Mouse (Mus musculus): ENCODE data around the gene Btbd35f29.
"Not testable (repeated sequence)": the region's sequence is repeated elsewhere in the genome, so short reads cannot be mapped to it uniquely, and the experiment has no call there.

The Btbd35f29 gene

DNA sequence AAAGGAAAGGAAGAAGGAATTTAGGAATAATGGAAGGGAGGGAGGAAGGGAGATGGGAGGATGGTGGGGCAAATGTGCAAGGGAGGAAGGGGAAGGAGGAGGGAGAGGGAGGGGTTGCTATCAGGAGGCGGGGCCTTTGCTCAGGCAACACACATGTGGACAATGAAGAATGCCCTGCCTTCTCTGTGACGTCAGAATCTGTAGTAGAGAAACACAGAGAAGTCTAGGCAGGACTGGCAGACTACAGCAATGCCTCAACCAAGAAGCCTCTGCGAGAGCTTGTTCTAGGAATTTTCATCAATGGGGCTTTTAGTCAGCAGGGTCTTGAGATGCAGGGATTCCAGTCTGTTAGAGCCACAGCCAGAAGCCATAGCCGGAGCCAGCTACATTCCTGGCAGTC lies at the start of gene Btbd35f29:
Gene Btbd35f29 (plus strand): TSS at position 301 of the 400 bp plus-strand sequence.
- not testable (repeated sequence) for DNase-seq

DNA sequence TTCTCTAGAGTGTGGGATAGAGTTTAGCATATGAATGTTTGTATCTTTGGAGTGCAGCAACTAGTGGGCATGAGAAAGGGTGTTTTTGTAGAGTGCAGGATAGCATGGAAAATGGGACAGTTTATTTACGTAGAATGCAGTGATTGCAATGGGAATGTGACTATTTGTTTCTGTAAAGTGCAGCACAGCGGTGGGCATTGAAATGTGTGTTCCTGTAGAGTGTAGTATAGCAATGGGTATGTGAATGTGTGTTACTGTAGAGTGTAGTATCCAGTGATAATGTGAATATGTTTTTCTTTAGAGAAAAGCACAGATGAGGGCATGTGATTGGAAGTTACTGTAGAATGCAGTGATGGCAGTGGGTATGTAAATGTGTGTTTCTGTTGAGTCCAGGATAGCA lies 23.9 kb downstream of the Btbd35f29 start:
- not testable (repeated sequence) for DNase-seq

DNA sequence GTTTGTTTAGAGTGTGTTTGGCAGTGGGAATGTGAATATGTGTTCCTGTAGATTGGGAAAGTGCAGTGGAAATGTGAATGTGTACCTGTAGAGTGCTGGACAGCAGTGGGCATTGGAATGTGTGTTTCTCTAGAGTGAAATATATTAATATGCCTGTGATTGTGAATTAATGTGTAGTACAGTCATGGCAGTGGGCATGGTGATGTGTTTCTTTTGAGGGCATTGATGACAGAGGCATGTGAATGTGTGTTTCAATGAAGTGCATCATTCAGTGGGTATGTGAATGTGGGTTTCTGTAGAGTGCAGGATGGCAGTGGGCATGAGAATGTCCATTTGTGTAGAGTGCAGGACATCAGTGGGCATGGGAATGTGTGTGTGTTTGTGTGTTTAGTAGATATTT lies 27.7 kb downstream of the Btbd35f29 start:
- DNase-seq = not testable (repeated sequence)

DNA sequence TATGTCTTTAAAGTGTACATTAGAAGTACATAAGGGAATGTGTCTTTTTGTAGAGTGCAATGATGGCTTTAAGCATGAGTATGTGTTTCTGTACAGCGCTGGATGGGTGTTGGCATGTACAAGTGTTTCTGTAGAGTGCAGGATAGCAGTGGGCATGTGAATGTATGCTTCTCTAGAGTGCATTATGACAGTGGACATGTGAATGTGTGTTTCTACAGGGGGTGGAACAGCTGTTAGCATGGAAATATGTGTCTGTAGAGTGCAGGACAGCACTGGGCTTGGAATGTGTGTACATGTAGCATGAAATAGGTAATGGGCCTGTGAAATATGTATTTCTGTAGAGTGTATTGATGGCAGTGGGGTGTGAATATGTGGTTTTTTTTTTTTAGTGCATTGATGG lies 28.4 kb downstream of the Btbd35f29 start:
- DNase-seq = not testable (repeated sequence)

DNA sequence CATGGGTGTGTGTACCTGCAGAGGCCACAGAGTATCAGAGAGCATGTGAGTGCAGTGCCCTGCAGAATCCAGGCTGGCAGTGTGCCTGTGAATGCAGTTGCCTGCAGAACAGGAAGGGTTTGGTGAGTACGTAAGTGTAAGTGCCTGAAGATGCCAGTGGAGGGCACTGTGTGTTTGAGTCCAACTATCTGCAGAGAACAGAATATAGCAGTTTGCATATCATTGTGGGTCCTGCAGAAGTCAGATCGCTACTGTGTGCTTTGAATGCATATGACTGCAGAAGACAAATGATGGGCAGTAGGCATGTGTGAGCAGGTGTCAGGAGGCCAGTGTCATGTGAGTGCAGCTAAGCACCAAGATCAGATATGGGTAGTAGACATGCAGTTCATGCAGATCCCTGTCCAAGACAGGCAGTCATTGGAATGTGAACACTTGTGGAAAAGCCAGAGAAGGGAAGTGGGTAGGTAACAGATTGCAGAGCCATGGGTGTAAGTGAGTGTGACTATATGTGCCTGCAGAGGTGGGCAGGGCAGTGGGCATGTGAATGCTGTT lies 41.1 kb downstream of the Btbd35f29 start:
- not testable (repeated sequence) for DNase-seq

DNA sequence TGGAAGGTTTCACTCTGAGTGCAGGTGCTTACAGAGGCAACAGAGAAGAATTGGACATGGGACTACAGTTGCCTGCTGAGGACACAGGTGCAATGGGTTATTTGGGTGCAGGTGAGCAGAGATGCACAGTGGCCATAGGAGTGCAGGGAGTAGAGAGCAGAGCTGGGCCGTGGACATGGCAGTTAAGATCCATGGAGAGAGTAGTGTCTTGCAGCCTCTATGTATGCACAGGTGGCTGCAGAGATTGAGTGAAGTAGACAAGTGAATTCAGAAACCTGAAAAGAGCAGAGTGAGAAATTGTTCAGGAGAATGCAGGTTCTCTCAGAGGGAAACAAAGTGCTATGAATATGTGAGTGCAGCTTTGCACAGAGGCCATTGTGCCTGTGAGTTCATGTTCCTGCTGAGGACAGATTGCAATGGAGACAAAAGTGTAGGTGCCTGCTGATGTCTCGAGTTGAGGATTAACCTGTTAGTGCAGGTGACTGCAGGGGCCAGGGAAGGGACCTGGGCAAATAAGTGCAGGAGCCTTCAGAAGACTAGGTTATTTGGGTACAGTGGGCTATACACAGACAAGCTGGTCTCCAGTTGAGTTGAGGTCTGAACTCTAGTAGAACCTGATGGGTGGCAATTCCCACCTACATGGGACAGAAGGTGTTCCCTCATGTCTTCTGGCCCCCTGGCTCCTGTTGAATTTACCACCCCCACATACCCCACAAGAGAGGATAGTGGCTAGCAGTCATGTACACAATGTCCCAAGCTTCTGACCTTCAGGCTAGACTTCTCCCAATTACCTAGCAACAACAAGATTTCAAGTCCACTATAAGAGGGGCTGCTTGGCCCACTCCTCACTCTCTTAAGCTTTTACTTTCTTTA lies 42.2 kb downstream of the Btbd35f29 start:
- not testable (repeated sequence) for DNase-seq

DNA sequence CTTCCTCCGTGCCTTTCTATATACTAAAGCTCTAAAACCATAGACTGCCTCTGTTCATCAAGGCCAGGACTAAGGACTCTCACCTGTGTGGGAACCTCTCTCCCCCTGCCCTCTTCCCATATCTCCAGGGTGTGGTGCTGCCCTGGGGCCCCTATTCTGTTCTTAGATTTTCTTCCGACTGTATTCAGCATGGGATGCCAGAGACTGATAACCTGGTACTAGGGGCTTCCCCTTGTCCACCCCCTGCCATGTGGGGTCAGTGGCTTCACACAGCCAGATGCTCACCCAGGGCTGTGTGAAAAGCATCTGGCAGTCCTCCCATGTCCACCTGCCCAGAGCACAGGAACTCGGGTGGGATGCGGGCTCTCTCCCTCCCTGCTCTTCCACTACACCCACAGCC lies 43.1 kb downstream of the Btbd35f29 start:
- not testable (repeated sequence) for DNase-seq

DNA sequence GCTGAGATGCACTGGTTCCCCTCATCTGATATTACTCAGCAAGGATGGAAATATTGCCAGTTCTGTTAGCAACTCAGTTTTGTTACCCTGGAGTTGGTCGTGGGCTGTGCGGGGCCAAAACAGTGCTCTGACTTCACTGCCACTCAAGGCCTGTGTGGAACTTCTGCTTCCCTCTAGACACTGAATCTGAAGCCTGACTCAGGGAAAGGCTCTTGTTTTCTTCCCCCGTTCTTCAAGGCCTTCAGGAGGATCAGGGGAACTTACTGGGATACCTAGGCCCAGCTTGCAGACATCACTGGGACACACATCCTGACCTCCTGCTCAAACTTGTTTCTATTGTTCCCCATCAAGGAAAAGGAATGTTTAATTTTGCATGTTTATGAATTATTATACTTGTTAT lies 45.2 kb downstream of the Btbd35f29 start:
- DNase-seq = not testable (repeated sequence)

DNA sequence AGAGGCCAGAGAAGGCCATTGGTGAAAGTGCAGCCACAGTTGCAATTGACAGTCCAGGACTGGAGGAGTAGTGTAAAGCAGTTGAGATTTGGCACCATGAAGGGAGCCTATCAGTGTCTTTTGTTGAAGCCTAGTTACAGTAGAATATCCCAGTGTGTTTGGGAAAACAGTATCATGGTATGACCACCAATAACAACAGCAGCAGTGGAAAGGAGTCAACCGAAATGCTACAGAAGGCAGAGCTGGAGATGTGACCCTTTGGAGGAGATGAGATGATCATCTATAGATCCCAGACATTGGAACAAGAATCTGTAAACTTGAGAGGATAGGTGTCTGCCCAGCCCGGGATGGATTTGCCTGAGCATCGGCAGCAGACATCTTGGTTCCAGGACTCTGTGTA lies 47.7 kb downstream of the Btbd35f29 start:
- not testable (repeated sequence) for DNase-seq

Measured in thymus, adult 18-20 months (tissue).